ENCODE assay signal across 23 mouse cellular contexts in genomic region chr1:66431472-66431871, GRCm38 (mm10). TPM values are rescaled to one million over a fixed set of nuclear protein-coding genes. Genes with fewer than 3 reads are reported as not detected.
DNase-seq lines count a peak whose midpoint lies in the region; ATAC-seq and TF ChIP-seq lines count a peak whose summit lies in the region.
"Had no signal": no experiment of that assay in that cellular context is flagged by ENCODE, and none has a peak within 500 bp of the region (broad histone marks: within the 10 kb centered on the region; RNA-seq: fewer than 3 reads in every experiment).

No protein-coding gene starts in this region.

- no peak overlapping the region for H3K4me3 ChIP-seq in layer of hippocampus, adult 2 months
- no peak overlapping the region for H3K4me3 ChIP-seq in intestine, postnatal 0 days (ENCODE audit: low read depth, low read length)
- H3K4me3 ChIP-seq: embryonic facial prominence, embryonic 10.5 days; embryonic facial prominence, embryonic 12.5 days; forebrain, embryonic 13.5 days; forebrain, embryonic 15.5 days had no signal

- WGBS in intestine, postnatal 0 days, result 87% methylated on average over 6 of the region's 6 CpGs

- no peaks in the 10 kb centered on the region for H3K9me3 ChIP-seq in intestine, postnatal 0 days (ENCODE audit: control insufficient read depth)
- H3K9me3 ChIP-seq: embryonic facial prominence, embryonic 10.5 days; embryonic facial prominence, embryonic 12.5 days; forebrain, embryonic 13.5 days; forebrain, embryonic 15.5 days; G1E had no signal

- H3K27ac ChIP-seq in layer of hippocampus, adult 2 months, result peak overlapping the region; percentile 18; the same call in 1 of the 2 replicates
- H3K27ac ChIP-seq in intestine, postnatal 0 days (ENCODE audit: low read depth, low read length), result no peak overlapping the region
- H3K27ac ChIP-seq: embryonic facial prominence, embryonic 10.5 days; embryonic facial prominence, embryonic 12.5 days; forebrain, embryonic 13.5 days; forebrain, embryonic 15.5 days had no signal

- DNase-seq in layer of hippocampus, adult 2 months (ENCODE audit: low spot score in 2 of 2), result no peak
- DNase-seq in layer of hippocampus, postnatal 14 days (ENCODE audit: low spot score in 2 of 2), result no peak
- DNase-seq in 416B (ENCODE audit: low read depth), result peak; percentile 2
- peak; percentile 66 for DNase-seq in brain, adult 2 months (ENCODE audit: low read depth, low spot score)
- no peak for DNase-seq in MN1 (ENCODE audit: low spot score)
- DNase-seq: adrenal gland, adult 2 months; adrenal gland, postnatal 10 days; adrenal gland, postnatal 25 days; B cell, adult 2 months; cerebellum, adult 11-12 months; cerebellum, adult 2 months; cerebellum, adult 9-10 months; cerebellum, postnatal 10 days; cerebellum, postnatal 25 days had no signal

- TF ChIP-seq CTCF in layer of hippocampus, adult 2 months (conservative IDR thresholded peaks at IDR 0.05), result no peak
- TF ChIP-seq CTCF in intestine, postnatal 0 days (IDR thresholded peaks at IDR 0.05; ENCODE audit: low read depth), result no peak

- H3K4me1 ChIP-seq in intestine, postnatal 0 days (replicated peaks; ENCODE audit: control insufficient read depth, insufficient read depth, low read length), result no peaks in the 10 kb centered on the region
- H3K4me1 ChIP-seq: embryonic facial prominence, embryonic 10.5 days; embryonic facial prominence, embryonic 12.5 days; forebrain, embryonic 13.5 days; forebrain, embryonic 15.5 days had no signal

- no peak overlapping the region for H3K9ac ChIP-seq in intestine, postnatal 0 days (ENCODE audit: low read depth, low read length)
- H3K9ac ChIP-seq: embryonic facial prominence, embryonic 12.5 days; forebrain, embryonic 13.5 days; forebrain, embryonic 15.5 days; forebrain, postnatal 0 days had no signal

- H3K27me3 ChIP-seq in intestine, postnatal 0 days (replicated peaks; ENCODE audit: control insufficient read depth, insufficient read depth, low read length), result no peaks in the 10 kb centered on the region
- H3K27me3 ChIP-seq: CH12.LX; embryonic facial prominence, embryonic 12.5 days; forebrain, embryonic 13.5 days; forebrain, embryonic 15.5 days had no signal

- no peaks in the 10 kb centered on the region for H3K36me3 ChIP-seq in intestine, postnatal 0 days (ENCODE audit: control insufficient read depth, insufficient read depth)
- H3K36me3 ChIP-seq: embryonic facial prominence, embryonic 10.5 days; embryonic facial prominence, embryonic 12.5 days; G1E had no signal

- no peak for ATAC-seq in intestine, postnatal 0 days
- ATAC-seq: CD4-positive, CD25-positive, alpha-beta regulatory T cell, adult 4 months; forebrain, embryonic 13.5 days had no signal

- H3K4me2 ChIP-seq in intestine, postnatal 0 days (replicated peaks; ENCODE audit: low read depth), result no peak overlapping the region
- H3K4me2 ChIP-seq: embryonic facial prominence, embryonic 12.5 days; forebrain, embryonic 13.5 days; forebrain, embryonic 15.5 days had no signal

RNA-seq across cellular contexts. Expression of gene Unc80, which starts 36.7 kb away (rescaled TPM):
- total RNA-seq in layer of hippocampus, adult 2 months (2021), result 100 to 1,000 TPM; 226 to 248 TPM
- 100 to 1,000 TPM; 140 to 164 TPM for total RNA-seq in layer of hippocampus, postnatal 14 days (2021)
- 0.39 and 0.51 TPM in 2 replicates for polyA plus RNA-seq in intestine, postnatal 0 days (2015; fragmentation: Nextera tagmentation; extraction: Ambion mirVana)
- polyA plus RNA-seq: CD4-positive, CD25-positive, alpha-beta regulatory T cell, adult 4 months had no signal

Comparison
In these comparisons a context has a peak if more than half of its experiments do, and no peak if none do; other contexts are left out.
1. DNase-seq: peak in 416B (single experiment) and brain, adult 2 months (single experiment); none in layer of hippocampus, adult 2 months (0 of 2), layer of hippocampus, postnatal 14 days (0 of 2) and MN1 (single experiment).